Mouse (Mus musculus) CH12F3 (cell line): ENCODE data around the gene Ccdc124.

Experiments
- in situ Hi-C: fragments of 300-500 bp; cut with MboI; formaldehyde crosslinking; loops from 2 replicates; pipeline ENCODE4 v1.14.3; 2020; ENCODE audit warnings: low sequenced_read_pairs

Gene Ccdc124

DNA sequence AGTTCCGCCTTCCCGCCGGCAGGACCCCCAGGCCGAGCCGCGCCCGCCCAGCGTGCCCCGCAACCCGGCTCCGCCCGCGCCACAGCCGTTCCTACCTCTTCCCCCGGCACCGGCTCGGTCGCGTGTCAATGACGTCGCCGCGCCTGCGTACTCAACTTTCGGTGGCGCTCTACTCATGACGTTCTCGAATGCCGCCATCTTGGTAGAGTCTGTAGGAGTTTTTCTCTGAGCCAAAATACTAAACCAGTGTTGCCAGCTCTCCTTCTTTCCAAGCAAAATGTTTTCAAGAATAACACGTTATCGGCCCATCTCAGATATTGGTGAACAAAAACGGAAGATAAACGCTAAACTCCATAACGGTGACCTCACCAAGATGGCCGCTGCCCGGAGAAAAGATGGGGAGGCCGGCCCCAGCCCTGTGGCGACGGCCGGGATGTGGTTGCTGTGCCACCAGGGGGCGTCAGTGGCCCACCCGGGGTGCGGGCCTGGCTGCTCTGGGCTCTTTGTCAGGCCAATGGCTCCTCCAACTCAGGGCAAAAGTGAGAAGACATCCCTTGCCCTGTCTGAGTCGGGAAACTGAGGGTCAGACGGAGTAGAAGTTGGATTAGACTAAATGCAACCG, at the start of gene Ccdc124:
TSS of gene Ccdc124 (minus strand) at position 572 of the 622 bp plus-strand sequence.
- in situ Hi-C loops, result no loop called here

DNA sequence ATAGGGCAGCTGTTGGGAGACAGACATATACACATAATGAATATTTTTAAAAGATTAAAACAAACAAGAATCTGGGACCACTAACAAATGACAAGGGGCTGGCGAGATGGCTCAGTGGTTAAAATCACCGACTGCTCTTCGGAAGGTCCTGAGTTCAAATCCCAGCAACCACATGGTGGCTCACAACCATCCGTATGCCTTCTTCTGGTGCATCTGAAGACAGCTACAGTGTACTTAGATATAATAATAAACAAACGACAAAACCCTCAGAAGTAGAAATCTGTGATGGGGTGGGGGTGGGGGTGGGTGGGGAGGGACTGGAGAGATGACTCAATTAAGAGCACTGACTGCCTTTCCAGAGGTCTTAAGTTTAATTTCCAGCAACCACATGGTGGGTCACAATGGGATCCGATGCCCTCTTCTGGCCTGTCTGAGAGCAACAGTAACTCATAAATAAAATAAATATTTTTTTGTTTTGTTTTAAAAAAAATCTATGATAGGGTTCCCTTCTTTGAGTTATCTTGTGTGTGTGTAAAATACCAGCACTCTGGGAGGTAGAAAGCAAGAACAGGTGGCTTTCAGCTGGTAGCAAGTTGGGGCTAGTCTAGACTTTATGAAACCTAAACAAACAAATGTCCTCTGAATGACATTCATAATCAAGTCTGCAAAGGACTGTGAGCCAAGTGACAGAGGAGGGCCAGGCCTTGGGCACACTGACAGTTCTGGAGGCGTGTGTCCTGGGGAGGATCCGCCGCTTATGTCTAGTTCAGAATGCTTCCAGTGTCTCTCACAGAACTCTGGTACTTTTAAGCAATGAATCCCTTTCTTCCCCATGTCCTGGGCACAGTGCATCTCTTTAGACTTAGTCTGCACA, 46.6 kb upstream of the Ccdc124 start:
- in situ Hi-C loops, result no loop called here

DNA sequence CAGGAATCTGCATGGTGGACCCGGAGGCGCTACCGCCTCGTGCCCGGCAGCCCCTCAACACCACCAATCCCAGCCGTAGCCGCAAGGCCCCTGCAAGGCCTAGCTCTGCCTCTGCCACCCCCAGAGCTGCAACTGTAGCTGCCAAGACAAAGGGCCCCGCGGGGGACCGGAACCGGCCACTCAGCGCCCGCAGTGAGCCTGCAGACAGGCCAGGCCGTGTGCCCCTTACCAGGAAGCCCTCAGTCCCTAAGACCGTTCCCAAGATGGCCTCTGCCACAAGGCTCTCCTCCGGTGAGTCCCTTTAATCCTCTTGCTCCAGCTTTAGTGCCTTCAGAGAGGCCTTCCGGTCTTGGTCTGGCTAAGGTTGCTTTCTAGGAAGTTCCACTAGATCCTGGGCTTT, 41.0 kb upstream of the Ccdc124 start:
- in situ Hi-C loops, result no loop called here

DNA sequence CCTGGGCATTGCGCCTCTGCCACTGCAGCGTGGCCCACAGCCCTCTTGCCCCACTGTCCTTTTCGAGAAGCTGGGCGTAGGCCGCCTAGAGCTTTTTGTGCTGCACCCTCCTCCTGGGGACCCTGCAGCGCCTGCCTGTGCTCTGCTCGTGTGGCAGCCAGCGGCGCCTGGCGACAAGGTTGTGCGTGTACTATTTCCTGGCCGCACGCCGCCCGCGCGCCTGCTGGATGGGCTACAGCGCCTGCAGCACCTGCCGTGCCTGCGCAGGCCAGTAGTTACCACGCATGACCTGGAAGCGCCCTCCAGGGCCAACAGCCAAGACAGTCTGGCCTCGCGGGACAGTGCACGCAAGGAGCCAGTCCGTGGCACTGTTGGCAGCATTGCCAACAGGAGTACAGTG, 39.8 kb upstream of the Ccdc124 start:
- in situ Hi-C loops, result no loop called here

DNA sequence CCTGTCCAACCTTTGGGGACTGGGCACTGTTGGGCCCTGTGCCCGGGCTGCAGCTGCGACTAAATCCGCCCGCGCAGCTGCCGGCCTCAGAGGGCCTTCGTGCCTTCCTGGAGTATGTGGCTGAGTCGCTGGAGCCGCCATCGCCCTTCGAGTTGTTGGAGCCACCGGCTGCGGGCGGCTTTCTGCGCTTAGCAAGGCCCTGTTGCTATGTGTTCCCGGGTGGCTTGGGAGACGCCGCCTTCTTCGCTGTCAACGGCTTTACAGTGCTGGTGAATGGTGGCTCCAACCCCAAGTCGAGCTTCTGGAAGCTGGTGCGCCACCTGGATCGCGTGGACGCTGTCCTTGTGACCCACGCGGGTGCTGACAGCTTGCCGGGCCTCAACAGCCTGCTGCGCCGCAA, 39.2 kb upstream of the Ccdc124 start:
- in situ Hi-C loops, result no loop called here

DNA sequence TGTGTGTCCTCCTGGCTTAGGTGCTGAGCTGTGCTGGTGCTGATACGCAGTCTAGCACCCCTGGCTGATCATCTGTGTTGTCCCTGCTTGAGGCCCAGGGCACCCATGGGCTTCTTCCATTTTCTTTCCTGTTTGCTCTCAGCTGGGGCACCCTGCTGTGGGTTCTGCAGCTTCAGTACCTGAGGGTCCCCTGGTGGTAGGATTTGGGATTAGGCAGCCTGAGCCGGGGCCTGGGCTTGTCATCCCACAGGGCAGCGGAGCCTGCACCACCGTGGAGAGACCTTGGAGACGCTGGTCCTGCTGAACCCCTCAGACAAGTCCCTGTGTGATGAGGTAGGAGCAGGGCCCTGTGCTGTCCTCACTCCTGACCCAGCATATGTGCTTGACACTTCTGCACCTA, 37.9 kb upstream of the Ccdc124 start:
- in situ Hi-C loops, result no loop called here

DNA sequence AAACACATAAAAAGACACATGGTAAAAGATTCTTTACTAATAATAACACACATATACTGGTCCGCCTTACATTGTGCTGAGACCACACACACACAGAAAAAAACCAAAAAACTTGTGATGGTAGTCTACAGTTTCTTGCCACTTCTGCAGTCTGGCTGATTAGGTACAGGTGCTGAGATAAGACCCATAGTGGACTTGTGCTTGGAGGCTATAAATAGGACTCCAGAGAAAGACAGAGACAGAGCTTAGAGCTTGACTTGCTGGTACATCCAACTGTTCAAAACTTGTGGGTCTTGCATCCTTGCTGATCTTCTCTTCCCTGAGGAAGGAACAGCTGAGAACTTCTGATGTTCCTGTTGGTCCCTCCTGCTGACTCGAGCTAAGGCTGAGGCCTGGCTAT, 33.8 kb upstream of the Ccdc124 start:
- in situ Hi-C loops, result no loop called here

DNA sequence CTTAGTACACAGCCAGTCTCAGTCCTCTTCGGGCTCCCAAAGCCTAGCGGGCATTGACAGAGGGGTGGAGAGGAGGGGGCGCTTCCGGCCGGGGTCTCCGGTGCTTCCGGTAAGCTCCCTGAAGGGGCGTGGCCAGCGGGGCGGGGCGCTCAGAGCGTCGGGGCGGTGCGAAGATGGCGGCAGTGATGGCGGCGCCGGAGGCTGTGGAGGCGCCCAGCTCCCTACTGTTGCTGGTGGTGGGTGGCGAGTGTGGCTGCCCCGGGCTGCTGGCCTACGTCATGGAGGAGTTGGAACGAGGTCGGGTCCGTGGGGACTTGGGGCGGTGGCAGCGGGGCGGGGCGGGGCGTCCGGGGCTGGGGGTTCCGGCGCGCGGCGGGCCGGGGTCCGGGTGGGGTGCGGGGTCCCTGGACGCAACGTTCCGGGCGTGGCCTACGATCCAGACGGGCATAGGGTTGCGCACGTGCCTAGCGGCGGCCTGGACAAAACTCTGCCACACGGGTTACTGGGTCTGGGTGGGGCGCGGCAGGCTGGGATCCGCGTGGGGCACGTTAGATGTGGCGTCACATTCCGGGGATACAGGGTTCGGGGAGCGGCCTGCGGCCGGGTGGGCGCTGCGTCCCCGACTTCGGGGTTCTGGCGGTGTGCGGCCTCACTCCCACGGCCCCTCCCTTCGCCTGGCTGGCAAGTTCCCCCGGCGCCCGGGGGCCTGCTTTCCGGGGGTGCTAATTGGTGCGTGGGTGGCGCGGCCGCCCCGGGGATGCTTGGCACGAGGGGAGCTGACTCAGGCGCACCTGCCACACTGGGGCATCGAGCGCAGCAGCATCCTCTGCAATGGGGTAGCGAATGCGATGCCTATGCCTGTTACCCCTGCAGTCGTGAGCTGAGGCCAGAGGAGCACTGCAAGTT, 32.3 kb upstream of the Ccdc124 start, which contains the start of gene Map1s:
TSS of gene Map1s (plus strand) at position 102 of the 906 bp plus-strand sequence.
- in situ Hi-C loops, result no loop called here

DNA sequence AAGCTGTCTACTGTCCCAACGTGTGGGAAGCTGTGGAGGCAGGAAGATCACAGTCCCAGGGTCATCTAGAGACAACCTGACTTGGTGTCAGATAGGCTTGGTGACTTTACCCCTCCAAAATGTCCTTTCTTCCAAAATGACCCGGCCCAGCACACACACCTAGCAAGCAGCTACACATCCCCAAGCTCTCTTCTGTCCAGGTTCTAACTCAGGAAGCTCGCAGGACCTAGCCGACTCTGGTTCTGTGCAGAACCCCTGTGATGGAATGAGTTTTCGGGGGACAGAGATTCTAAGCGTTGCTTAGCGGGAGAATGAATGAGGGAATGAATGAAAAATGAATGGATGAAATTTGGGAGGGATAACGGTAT, 31.7 kb upstream of the Ccdc124 start:
- in situ Hi-C loops, result no loop called here

DNA sequence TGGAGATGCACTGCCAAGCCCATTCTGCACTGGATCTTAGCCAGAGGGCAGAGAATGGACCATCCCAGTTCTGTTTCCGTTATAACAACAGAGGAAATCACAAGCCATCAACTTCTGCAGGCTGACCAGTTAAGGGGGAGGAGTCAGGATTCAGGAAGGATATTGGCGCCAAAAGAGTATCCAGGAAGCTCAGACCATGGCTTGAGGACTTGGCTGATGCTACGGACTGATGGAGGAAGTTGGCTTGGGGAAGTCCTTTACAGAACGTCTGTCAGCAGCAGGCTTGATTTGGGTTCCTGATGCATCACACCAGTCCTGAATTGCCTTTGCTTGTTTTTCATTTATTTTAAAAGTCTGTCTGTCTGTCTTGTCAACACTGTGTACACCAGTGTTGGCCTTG, 30.8 kb upstream of the Ccdc124 start:
- in situ Hi-C loops, result no loop called here

DNA sequence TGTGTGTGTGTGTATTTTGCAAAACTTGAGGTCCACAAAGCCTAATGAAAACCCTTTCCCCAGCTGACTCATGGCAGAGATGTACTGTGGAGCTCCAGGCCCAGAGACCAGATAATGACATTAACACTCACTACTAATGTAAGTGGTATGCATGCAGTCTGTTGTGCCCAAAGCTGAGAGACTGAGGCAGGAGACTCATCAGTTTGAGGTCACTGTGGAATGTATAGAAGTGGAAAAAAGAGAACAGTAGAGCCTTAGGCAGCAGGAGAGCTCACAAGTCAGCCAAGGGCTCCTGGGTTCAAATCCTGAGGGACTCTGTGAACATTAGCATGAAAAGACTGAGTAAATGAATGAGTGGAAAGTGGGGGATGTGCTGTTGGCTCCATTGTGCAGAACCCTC, 29.8 kb upstream of the Ccdc124 start:
- in situ Hi-C loops, result no loop called here

DNA sequence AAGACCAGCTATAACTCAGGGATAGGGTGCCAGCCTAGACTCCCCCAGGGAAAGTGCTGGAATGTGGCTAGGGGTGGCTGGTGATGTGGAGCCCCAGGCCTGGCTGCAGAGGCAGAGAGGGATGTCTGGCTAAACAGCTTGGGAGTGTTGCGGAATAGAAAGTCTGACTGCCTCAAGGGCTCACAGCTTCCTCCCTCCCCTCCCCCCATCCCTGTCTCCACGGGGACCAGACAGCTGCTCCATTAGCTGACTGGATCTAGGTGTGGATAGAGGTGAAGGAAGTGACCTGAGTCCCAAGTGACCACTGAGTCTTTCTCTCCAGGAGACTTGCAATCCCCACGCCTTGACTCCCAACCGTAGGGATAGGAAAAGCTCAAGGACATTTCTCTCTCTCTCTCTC, 29.4 kb upstream of the Ccdc124 start:
- in situ Hi-C loops, result no loop called here

DNA sequence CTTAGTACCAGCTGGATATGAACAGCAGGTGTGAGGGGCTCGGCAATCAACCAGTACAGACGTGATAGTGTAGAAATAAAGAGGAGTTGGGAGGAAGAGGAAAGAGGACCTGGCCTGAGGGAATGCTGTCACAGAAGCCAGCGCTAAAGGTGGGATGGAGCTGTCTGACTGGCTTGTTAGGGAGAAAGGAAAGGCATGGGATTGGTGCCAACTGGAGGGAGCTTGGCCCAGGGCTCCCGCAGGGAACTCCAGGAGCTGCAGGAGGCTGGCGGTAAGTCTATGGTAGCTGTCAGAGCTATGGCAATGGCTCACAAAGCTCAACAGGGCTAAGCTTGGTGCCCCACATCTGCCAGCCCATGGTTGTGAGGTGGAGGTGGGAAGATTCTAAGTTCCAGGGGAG, 28.5 kb upstream of the Ccdc124 start:
- in situ Hi-C loops, result no loop called here

DNA sequence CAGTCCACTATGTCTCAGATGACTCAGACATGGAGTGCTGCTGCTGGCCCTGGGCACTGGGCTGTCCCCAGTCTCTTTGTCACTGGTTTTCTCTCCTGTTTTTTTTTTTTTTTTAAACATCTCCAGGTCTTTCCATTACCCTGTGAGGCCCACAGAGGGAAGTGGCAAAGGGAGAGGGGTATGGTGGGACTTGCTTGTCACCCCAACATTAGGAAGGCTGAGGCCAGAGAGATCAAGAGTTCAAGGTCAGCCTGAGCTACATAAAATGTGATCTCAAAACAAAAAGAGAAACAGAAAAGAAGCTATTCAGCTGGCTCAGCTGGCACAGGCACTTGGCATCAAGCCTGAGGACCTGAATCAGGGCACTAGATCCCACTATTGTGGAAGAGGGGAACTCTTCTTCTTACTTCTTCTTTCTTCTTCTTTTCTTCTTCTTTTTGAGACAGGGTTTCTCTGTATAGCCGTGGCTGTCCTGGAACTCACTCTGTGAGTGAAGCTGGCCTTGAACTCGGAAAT, 27.2 kb upstream of the Ccdc124 start:
- in situ Hi-C loops, result no loop called here

DNA sequence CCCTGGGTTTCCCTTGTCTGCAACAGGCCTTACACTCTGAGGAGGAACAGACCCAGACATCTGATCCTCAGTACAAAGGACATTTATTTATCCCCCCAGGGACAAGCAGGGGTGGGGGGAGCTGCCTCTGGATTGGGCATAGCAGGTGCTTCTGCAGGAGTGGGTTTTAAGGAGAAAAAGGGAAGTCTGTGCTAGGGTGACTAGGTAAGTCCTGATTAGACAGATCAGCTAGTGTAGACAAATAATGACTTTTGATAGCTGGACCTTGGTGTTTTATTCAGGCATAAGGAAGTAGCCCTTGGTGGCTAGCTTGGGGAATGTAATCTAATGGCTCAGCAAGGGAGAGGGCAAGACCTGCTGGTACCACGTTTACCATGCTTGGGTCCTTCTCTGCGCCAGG, 25.5 kb upstream of the Ccdc124 start:
- in situ Hi-C loops, result no loop called here

DNA sequence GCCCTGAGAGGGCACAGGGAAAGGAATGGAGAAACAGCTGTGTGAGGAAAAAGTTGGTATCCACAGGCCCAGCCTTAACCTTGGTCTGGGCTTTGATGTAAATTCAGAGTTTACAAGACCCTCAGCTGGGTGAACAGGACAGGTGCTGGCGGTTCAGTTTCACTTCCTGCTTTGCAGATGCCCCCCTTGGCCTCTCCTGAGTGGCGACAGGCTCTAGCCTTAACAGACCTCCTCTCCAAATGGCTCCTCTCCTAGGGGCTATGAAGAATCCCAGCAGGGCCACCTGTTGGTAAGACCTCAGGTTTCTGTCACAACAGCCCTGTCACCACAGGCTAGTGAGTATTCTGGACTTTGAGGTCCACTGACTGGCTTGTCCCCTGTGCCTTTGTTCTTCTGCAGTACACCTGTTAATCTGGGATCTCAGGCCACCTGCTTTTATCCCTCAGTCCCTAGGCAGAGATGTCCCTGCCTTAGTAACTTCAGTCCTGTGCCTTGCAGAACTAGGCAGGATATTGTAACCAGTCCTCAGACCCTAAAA, 25.0 kb upstream of the Ccdc124 start:
- in situ Hi-C loops, result no loop called here

DNA sequence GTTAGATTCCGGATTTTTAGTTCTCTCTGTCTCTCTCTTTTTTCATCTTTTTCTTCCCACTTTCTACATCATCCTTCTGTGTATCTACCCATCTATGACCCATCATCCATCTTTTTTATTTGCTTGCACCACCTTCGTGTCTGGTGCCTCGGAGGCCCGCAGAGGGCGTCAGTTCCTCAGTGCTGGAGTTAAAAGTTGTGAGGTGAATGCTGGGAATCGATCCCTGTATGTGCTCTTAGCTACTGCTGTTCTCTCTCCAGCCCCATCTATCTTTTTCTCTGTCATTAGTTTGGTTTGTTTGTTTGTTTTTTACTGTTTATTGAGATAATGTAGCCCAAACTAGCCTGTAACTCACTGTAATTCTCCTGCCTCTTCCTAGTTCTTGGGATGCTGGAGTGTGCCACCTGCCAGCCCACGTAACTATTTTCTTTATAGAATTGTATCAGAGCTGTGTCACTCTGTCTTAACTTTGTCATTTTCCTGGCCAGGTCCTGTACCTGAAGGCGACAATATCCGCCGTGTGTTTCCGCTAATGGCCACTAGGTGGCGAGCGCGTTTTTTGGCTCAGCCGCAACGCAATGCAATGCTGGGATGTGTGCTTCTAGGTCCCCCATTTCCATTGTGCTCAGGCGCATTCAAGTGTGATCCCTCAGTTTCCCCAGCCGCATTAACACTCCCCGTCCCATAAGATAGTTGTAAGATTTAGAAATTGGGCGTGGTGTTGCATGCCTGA, 24.1 kb upstream of the Ccdc124 start:
- in situ Hi-C loops, result no loop called here

DNA sequence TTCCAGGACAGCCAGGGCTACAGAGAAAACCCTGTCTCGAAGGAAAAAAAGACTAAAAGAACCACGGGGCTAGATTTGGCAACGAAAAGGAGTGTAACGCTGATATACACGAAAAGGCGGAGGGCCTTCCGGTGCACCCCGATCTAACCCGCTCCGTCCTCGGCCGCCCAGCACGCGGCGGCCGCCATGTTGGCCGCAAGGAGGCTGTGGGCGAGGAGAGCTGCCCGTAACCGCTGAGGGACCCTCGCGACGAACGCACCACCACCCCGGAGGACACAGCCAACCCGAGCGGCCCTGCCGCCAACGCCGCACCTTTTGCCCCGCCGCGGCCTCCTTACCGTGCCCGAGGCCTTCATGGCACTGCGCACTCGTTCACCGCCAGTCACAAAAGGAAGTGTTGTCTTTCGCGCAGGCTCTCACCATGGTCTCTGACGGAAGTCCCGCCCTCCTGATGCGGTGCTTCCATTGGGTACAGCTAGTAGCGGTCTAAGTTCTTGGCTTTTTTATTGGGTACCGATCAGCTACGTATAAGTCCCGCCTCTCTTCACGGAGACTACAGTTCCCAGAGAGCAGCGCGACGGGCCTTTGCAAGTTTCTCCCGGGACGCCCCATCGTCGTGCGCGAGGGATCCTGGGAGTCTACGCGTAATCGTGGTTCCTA, 23.4 kb upstream of the Ccdc124 start, which contains the start of gene Rpl18a:
TSS of gene Rpl18a (minus strand) at position 392 of the 660 bp plus-strand sequence.
- in situ Hi-C loops, result no loop called here

DNA sequence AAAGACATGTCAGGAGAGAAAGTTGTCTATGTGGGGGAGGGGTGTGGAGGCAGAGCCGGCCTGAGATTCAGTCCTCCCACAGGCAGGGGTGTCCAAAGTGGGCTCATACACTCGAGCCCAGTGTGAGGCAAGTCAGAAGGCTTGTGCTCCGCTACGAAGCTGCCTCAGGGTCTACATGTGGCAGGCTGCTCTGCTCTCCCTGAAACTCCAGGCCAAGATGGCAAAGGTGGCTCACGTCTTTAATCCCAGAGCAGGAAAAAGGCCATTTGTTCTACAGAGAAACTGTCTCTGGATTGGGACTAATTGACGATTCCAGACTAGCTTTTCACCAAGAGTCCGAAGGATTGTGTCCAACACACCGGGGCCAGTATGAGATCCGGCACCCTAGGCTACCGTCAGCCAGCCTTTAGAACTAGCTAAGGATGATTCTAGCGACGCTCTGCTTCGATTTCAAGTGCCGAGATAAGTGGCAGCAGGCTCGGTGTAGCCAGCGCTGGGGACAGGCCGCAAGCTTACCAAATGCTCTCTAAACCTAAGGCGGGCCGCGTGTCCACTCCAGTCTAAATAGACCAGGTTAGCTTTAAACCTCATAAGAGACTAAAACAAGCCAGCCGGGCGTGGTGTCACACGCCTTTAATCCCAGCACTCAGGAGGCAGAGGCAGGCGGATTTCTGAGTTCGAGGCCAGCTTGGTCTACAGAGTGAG, 22.7 kb upstream of the Ccdc124 start:
- in situ Hi-C loops, result no loop called here
